Mouse (Mus musculus): ENCODE measurements around the gene Tent5a.

DNA sequence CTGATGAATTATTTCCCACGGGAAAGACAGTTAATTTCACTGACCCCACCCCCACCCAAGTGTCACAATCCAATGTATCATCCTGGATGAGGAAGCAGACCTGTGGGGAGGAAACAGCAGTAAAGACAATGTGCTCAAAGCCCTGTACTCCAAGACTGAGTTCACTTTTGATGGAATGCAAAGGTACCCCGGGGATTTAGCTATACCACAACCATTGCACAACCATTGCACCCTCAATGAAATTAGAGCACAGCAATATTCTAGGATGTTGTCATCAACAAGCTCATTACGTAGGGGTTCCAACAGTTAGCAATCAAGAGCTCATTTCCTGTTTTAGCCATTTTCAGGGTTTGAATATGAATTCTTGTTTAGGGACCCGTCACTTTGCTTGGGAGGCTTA lies 48.0 kb upstream of the Tent5a start:
- TF ChIP-seq CTCF (IDR thresholded peaks at IDR 0.05; ENCODE audit: insufficient read depth, low read length) = no peak
- no peak for TF ChIP-seq POLR2A (IDR thresholded peaks at IDR 0.05; ENCODE audit: borderline replicate concordance, extremely low read depth, low read depth, low read length)
